1 mouse cellular context compared by ENCODE assay signal in the genomic region with DNA sequence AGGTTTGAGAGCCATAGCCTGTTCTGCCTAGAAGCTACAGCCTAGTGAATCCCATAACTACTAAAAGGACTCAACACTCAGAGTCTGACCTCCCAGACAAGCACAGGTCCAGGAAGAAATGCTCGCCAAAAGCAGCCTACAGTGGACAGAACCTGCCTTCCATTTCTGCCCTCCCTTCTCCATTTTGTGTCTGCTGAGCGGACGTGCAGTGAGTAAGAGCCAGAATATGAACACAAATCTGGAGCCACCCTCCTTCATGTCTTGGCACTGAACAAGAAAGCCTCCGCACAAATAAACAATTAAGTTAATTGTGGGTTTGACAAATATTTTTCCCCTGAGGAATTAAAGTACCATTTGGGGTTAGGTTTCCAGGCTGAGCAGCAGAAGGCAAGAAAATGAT.
TF ChIP-seq lines count a peak whose summit lies in the region.

No protein-coding gene starts in this region.

TF ChIP-seq in CH12.LX, 34 proteins besides CTCF, POLR2A, EP300 and RAD21 (continued from another document):
- no peak for TF ChIP-seq ZC3H11A (IDR thresholded peaks at IDR 0.05; ENCODE audit: low read depth, low read length)
- TF ChIP-seq MEF2A (IDR thresholded peaks at IDR 0.05; ENCODE audit: borderline replicate concordance, low read depth, low read length) = no peak
- no peak for TF ChIP-seq USF1 (IDR thresholded peaks at IDR 0.05; ENCODE audit: low read depth, low read length)
- TF ChIP-seq CHD2 (IDR thresholded peaks at IDR 0.05; ENCODE audit: low read length) = no peak
- no peak for TF ChIP-seq ZKSCAN1 (IDR thresholded peaks at IDR 0.05; ENCODE audit: borderline replicate concordance, low read depth, low read length)
